Comparison of ENCODE assay signal across 7 mouse cellular contexts in the genomic region with DNA sequence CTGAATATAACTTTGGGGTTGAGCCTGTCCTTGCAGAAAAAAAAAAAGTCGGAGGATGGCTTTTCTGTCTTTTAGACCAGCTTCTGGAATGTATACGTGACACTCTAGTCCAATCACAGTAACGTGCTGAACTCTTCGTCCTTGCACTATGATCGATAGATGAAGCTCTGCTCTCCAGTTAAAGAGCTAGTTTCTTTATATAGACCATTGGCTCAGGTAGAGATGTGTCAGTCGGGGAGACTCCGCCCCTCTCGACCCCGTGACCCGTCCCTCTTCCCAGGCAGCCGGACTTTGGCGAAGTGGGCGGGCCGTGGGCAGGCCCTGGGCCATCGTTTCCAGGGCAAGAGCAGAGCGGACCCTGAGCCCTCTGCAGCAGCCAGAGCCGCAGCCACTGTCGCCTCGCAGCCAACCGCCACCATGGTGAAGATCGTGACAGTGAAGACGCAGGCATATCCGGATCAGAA. TPM values are rescaled to one million over a fixed set of nuclear protein-coding genes. Genes with fewer than 3 reads are reported as not detected.
DNase-seq lines count a peak whose midpoint lies in the region; ATAC-seq and TF ChIP-seq lines count a peak whose summit lies in the region.

Gene Pgm1 (plus strand): TSS at position 266 of the 464 bp plus-strand sequence.

- no peak for DNase-seq in Patski (ENCODE audit: low read depth, low spot score)
- peak; percentile 90 to 94 for DNase-seq in cerebellum, adult 18-20 months
- DNase-seq in gastrocnemius, adult 2 months = peak; percentile 96
- no peak for DNase-seq in layer of hippocampus, postnatal 25 days (ENCODE audit: extremely low spot score in 1 of 2, low spot score in 1 of 2)
- peak; percentile 90 for DNase-seq in lung, postnatal 10 days
- peak; percentile 83 for DNase-seq in retina, embryonic 14.5 days (ENCODE audit: low spot score)

- peak within 1 kb of the TSS; percentile 82 for H3K4me2 ChIP-seq in hindbrain, embryonic 15.5 days

- POLR2A ChIA-PET in Patski (lab: Charles Lee) = interaction anchor here (0.6 kb wide), 1 partner anchor 459 kb away, joined by 4 read pairs; no protein-coding TSS in a partner anchor

- peak; percentile 75 for ATAC-seq in Patski
- peak; percentile 91 for ATAC-seq in hindbrain, embryonic 15.5 days (ENCODE audit: low FRiP score, low read depth)

- in situ Hi-C loops in Patski (cut with MboI; ENCODE audit: low pct_unique_long_range_greater_than_20kb) = no loop called here

- H3K4me1 ChIP-seq in hindbrain, embryonic 15.5 days (replicated peaks) = peaks cover 19% of the 10 kb centered on the region

- intact Hi-C loops in gastrocnemius, adult 2 months (cut with DNase I) = no loop called here

- peak within 1 kb of the TSS; percentile 78 for H3K9ac ChIP-seq in hindbrain, embryonic 15.5 days

- no peaks in the 10 kb centered on the region for H3K9me3 ChIP-seq in hindbrain, embryonic 15.5 days

- TF ChIP-seq CTCF in Patski (IDR thresholded peaks at IDR 0.05) = no peak
- TF ChIP-seq CTCF in gastrocnemius, adult 2 months (IDR thresholded peaks at IDR 0.05) = no peak

- CTCF ChIA-PET in Patski (lab: Charles Lee) = interaction anchor here (1.3 kb wide), 1 partner anchor 16 kb away, joined by 3 read pairs; no protein-coding TSS in a partner anchor

- H3K27me3 ChIP-seq in Patski = no peaks in the 10 kb centered on the region
- H3K27me3 ChIP-seq in hindbrain, embryonic 15.5 days = no peaks in the 10 kb centered on the region

- H3K4me3 ChIP-seq in gastrocnemius, adult 2 months = peak within 1 kb of the TSS; percentile 82
- peak within 1 kb of the TSS; percentile 58 for H3K4me3 ChIP-seq in hindbrain, embryonic 15.5 days

- H3K27ac ChIP-seq in gastrocnemius, adult 2 months = peak within 1 kb of the TSS; percentile 99
- peak within 1 kb of the TSS; percentile 93 for H3K27ac ChIP-seq in hindbrain, embryonic 15.5 days (replicated peaks)

- 3% methylated on average over 23 of the region's 23 CpGs for WGBS in hindbrain, embryonic 15.5 days

- H3K36me3 ChIP-seq in hindbrain, embryonic 15.5 days = no peaks in the 10 kb centered on the region

RNA-seq across cellular contexts. Expression of gene Pgm1, which starts in this region (rescaled TPM):
- 74.9 TPM for polyA plus RNA-seq in Patski (2021)
- total RNA-seq in gastrocnemius, adult 2 months (2021) = 1,000 to 10,000 TPM; 1,079 to 1,367 TPM
- polyA plus RNA-seq in hindbrain, embryonic 15.5 days (2015; fragmentation: Nextera tagmentation; extraction: Ambion mirVana) = 88.0 and 88.1 TPM in 2 replicates
- total RNA-seq in layer of hippocampus, postnatal 25 days (2021) = 10 to 100 TPM; 56.2 to 65.8 TPM

Comparison
In these comparisons a context has a peak if more than half of its experiments do, and no peak if none do; other contexts are left out.
1. RNA of gene Pgm1 (total RNA-seq): 1,079 to 1,367 TPM in gastrocnemius, adult 2 months; 56.2 to 65.8 TPM in layer of hippocampus, postnatal 25 days; every median in the first group is over 10 times any median in the second.
2. DNase-seq: peak in cerebellum, adult 18-20 months (2 of 2), gastrocnemius, adult 2 months (single experiment), lung, postnatal 10 days (single experiment) and retina, embryonic 14.5 days (single experiment); none in Patski (single experiment) and layer of hippocampus, postnatal 25 days (0 of 2).